Mouse (Mus musculus): ENCODE data around the gene Olfm3.

Gene Olfm3

GRCm38 (mm10) chr3:114903924-114904438 is at the start of gene Olfm3:
Gene Olfm3, plus strand, starts transcription at chr3:114904078.
- no peak for DNase-seq (ENCODE audit: low spot score)

DNA sequence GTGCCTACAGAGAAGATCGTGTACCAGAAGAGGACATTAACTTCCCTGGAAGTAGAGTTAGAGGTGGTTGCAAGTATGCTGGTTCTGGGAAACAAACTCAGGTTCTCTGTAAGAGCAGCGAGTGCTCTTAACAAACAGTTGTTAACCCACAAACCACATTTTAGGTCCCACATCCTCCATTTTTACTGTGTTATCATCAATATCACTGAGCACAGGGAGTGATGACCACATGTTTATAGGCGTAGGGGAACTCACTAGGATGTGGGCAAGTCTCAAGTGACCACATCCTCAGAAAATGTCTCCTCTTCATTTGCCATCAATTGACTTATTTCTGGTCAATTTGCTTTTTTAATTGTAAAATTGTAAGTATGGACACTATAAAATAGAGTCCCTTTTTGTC is 14.1 kb upstream of the Olfm3 start:
- no peak for DNase-seq (ENCODE audit: low spot score)

GRCm38 (mm10) chr3:114904633-114905423 is 950 bp downstream of the Olfm3 start:
- DNase-seq (ENCODE audit: low spot score): no peak

- no peak for DNase-seq (ENCODE audit: low spot score)
These were observed 3.7 kb downstream of the Olfm3 start for GRCm38 (mm10) chr3:114907537-114907936.

GRCm38 (mm10) chr3:114908846-114909245 is 5.0 kb downstream of the Olfm3 start:
- no peak for DNase-seq (ENCODE audit: low spot score)

GRCm38 (mm10) chr3:114920102-114920501 is 16.2 kb downstream of the Olfm3 start:
- no peak for DNase-seq (ENCODE audit: low spot score)

GRCm38 (mm10) chr3:114929605-114930004 is 25.7 kb downstream of the Olfm3 start:
- DNase-seq (ENCODE audit: low spot score): no peak

GRCm38 (mm10) chr3:114930336-114930735 is 26.5 kb downstream of the Olfm3 start:
- DNase-seq (ENCODE audit: low spot score): no peak

GRCm38 (mm10) chr3:114930796-114931195 is 26.9 kb downstream of the Olfm3 start:
- DNase-seq (ENCODE audit: low spot score): no peak

GRCm38 (mm10) chr3:114932881-114933280 is 29.0 kb downstream of the Olfm3 start:
- DNase-seq (ENCODE audit: low spot score): no peak

- no peak for DNase-seq (ENCODE audit: low spot score)
These were observed 51.0 kb downstream of the Olfm3 start for GRCm38 (mm10) chr3:114954904-114955303.

DNA sequence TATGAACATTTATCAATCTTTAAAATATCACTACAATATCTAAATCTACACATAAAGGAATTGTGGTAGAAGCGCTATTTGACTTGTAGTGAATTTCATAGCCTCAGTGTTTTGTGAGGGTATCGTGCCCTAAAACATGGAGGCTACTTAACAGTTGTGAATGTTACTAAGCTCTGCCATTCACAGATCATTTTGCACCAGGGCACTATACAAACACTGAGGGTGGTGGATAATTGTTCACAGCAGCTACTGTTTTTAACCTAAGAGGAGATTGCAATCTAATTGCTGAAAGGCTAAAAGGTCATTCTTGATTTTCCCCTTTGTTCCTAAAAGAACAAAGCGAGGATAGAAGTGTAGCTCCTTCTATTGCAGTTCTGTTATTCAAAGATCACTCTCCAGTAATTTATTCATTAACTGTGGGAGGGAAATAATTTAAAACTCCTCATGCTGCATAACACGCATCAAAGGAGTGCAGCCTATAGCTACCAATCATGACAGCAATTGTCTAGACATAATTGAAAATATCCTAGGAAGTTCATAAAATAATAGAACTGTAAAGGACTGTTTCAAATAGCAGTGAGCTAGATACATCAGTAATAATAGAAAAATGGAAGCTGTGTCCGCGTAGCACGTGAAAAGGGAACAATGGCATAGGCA is 55.6 kb downstream of the Olfm3 start:
- no peak for DNase-seq (ENCODE audit: low spot score)

- DNase-seq (ENCODE audit: low spot score): no peak
These were observed 58.6 kb downstream of the Olfm3 start for GRCm38 (mm10) chr3:114962316-114963083.

DNA sequence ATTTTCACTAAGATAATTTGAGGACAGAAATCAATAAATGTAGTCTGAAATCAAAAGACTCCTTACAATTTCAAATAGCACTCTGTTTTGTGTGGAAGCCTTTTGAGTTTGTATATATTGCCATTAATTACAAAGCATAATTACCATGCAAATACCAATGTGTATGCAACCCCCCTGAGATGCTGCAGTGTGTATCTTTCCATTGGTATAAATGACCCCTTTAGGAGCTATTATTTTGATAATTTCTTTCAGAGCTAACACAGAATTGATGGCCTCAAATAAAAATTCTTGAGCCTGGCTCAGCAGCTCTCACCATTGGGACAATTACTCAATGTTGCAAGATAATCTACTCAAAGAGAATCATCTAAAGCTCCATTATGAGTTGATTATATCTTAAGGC is 67.3 kb downstream of the Olfm3 start:
- DNase-seq (ENCODE audit: low spot score): no peak

DNA sequence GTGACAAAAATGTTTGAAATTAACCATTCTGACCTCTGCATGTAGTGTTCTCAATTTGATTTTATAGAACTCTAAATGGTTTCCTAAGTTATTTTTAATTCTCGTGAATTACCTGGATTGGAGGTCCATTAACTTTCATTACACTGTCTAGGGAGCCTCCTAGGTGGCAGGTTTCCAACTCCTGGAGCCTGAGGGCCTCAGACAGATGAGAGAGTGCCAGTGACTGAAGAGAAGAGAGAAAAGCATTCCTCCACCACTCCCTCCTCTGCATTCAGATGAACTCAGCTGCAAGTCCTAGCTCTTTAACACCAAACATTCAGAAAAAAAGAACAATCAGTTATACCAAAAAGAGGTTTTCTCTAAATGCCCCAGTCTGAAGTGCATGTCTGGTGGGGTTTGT is 68.6 kb downstream of the Olfm3 start:
- DNase-seq (ENCODE audit: low spot score): no peak

DNA sequence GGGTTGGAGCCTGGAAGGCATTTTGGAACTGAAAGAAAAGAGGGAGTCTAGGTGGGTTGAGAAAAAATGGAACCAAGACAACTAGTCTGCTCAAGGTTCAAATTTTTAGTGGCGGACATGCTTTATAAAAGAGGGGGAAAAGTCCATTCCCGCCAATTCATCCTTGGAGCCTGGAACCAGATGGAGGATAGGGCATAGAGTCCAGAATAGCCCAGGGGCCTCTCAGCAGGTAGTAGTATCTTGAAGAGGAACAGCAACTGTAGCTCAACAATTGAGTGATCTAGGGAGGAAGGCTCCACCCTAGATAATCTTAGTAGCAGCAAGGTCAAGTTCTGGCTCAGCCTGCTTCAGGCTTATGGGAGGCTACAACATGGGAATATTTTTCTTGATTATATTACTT is 87.0 kb downstream of the Olfm3 start:
- DNase-seq (ENCODE audit: low spot score): no peak

DNA sequence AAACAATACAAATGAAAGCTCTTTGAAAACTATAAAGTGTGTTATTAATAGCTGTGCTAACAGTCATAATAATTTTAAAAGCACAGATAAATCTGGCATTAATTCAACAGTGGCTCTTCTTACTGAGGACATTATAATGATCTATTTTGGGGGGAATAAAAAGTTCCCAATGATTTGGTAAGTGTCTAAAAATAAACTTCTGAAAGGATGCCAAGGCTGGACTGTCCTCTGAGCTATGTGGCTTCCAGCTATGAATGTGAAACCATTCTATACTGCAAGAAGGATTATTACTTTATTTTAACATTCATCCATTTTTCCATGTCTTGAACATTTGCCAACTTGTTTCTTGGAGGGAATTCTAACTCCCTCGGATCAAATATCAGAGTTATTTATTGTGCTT is 92.1 kb downstream of the Olfm3 start:
- no peak for DNase-seq (ENCODE audit: low spot score)

- no peak for DNase-seq (ENCODE audit: low spot score)
These were observed 123.7 kb downstream of the Olfm3 start for GRCm38 (mm10) chr3:115027560-115027959.

DNA sequence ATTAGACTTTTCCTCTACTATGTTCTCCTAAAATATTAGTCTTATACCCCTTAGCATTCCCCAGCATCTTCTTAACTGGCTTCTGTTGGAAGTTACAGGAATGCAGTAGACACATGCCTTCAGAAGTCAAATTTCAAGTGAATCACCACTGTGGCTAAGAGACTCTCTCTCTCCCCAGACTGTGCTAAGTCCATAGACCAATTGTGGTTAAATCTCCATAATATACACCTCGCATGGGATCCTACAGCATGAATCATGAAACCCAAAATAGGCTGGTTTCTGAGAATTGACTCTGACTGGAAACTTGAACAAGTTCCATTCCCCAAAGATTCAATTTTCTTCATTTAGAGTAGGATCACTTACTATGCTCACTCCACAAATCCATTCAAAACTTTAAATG is 124.2 kb downstream of the Olfm3 start:
- no peak for DNase-seq (ENCODE audit: low spot score)

DNA sequence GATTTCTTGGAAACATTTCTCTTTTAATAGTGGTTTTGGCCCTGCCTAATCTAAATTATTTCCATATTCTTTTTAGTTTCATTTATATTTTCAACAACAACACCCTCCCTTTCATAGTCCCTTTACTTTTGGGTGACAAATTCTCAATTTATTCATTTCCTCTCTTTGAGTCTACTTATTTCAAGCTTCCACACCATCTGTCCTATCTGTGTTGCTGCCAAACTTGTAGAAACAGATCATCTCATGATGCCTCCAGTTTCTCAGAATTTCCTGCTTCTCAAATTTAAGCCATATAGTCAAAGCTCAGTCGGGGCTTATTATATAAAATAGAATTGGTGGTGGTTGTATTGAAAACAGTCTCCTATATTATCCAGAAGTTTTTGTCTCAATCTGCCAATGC is 124.7 kb downstream of the Olfm3 start:
- DNase-seq (ENCODE audit: low spot score): no peak

DNA sequence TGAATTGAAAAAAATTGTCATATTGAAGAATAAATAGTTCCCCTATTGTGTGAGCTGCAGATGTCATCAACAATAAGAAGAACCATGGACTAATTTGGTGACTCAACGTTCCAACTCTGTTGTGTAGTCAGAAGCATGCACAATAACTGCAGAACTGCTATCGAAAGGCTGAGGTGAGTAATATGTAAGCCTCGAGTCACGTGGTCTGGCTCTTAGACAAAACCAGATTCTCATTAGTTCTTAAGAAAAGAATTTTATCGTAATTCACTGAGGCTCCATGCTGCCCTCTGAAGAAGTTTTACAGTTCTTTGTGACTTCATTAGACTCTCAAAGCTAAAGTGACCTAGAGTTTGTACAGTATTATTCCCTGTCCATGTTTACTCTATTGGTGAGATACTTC is 145.2 kb downstream of the Olfm3 start:
- DNase-seq (ENCODE audit: low spot score): no peak

- DNase-seq (ENCODE audit: low spot score): no peak
These were observed 161.0 kb downstream of the Olfm3 start for GRCm38 (mm10) chr3:115064901-115065300.

Measured in spleen, adult 12 weeks (tissue).